Mouse (Mus musculus): ENCODE data around the gene Cdc14b.
"Not testable (repeated sequence)": the region's sequence is repeated elsewhere in the genome, so short reads cannot be mapped to it uniquely, and the experiment has no call there.

Cdc14b gene

GRCm38 (mm10) chr13:64273352-64273751, 1.7 kb downstream of the Cdc14b start:
- no peak for DNase-seq

GRCm38 (mm10) chr13:64268384-64268783, 6.7 kb downstream of the Cdc14b start:
- no peak for DNase-seq

GRCm38 (mm10) chr13:64267151-64267550, 7.9 kb downstream of the Cdc14b start:
- no peak for DNase-seq

- DNase-seq = no peak
These were observed 10.5 kb downstream of the Cdc14b start for GRCm38 (mm10) chr13:64264586-64264985.

- DNase-seq = peak; percentile 32
These were observed 15.2 kb downstream of the Cdc14b start for GRCm38 (mm10) chr13:64259903-64260302.

GRCm38 (mm10) chr13:64258516-64258821, 16.6 kb downstream of the Cdc14b start:
- no peak for DNase-seq

GRCm38 (mm10) chr13:64257814-64258515, 17.1 kb downstream of the Cdc14b start:
- DNase-seq = no peak

GRCm38 (mm10) chr13:64257010-64257813, 17.9 kb downstream of the Cdc14b start:
- DNase-seq = no peak

- not testable (repeated sequence) for DNase-seq
These were observed 20.9 kb downstream of the Cdc14b start for GRCm38 (mm10) chr13:64254185-64254584.

GRCm38 (mm10) chr13:64253697-64254096, 21.4 kb downstream of the Cdc14b start:
- no peak for DNase-seq

GRCm38 (mm10) chr13:64252147-64252546, 22.9 kb downstream of the Cdc14b start:
- DNase-seq = no peak

GRCm38 (mm10) chr13:64250363-64250762, 24.7 kb downstream of the Cdc14b start:
- DNase-seq = no peak

GRCm38 (mm10) chr13:64248775-64249524, 26.1 kb downstream of the Cdc14b start:
- peak; percentile 87 for DNase-seq

- DNase-seq = peak; percentile 82
These were observed 26.8 kb downstream of the Cdc14b start for GRCm38 (mm10) chr13:64248161-64248774.

- no peak for DNase-seq
These were observed 29.0 kb downstream of the Cdc14b start for GRCm38 (mm10) chr13:64246106-64246505.

GRCm38 (mm10) chr13:64244685-64245261, 30.3 kb downstream of the Cdc14b start:
- no peak for DNase-seq

- no peak for DNase-seq
These were observed 32.4 kb downstream of the Cdc14b start for GRCm38 (mm10) chr13:64242721-64243120.

- no peak for DNase-seq
These were observed 34.5 kb downstream of the Cdc14b start for GRCm38 (mm10) chr13:64240626-64241025.

- no peak for DNase-seq
These were observed 37.4 kb downstream of the Cdc14b start for GRCm38 (mm10) chr13:64237681-64238157.

- DNase-seq = peak; percentile 35
These were observed 38.0 kb downstream of the Cdc14b start for GRCm38 (mm10) chr13:64237000-64237680.

GRCm38 (mm10) chr13:64235777-64236176, 39.3 kb downstream of the Cdc14b start:
- DNase-seq = no peak
